Mouse (Mus musculus): ENCODE results near the gene Hoxa7.
A peak's percentile ranks its signal among the peaks of the same experiment; 100 is the strongest.

The Hoxa7 gene

DNA sequence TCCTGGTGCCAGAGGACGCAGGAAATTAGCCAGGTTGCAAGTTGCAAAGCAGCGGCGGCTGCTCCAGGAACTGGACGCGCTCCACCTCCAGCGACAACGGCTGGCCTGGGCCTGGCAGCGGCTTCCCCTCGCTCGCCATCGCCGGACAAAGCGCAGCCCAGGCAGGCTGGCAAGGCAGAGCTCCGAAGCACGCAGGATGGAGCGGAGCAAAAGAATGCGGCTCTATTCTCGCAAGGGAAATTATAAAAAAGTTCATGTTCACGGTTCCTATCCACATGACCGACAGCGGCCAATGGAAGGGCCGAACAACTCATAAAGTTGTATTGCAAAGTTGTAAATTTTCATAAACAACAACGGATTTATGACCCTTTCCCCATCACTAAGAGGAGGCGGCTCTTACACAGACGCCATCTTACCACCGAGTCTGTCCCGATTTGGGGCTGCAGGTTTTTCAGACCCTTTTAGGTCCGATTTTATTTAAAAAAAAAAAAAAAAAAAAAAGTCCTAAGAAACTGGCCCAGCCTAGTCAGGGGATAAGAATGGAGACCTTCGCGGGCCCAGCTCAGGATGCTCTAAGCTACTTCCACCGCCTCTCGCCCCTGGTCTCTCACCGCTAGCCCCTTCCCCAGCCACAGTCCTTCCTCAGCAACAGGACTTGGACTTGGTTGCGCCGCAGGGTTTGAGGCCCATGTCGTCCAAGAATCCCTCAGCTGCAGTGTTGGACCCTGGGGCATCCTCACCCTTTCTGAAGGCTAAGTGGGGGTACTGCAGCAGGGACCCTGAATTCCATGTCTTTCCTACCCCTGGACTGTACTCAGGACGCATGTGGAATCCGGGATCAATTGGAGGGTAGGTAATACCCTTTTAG, 8.3 kb downstream of the Hoxa7 start, which contains the start of the genes Hoxa3 and Gm28308:
Gene Hoxa3 (minus strand): TSS at position 218 of the 868 bp plus-strand sequence.
Gene Gm28308 (minus strand): TSS at position 221 of the 868 bp plus-strand sequence.
- peak; percentile 92 for DNase-seq (ENCODE audit: low read depth, low spot score)

DNA sequence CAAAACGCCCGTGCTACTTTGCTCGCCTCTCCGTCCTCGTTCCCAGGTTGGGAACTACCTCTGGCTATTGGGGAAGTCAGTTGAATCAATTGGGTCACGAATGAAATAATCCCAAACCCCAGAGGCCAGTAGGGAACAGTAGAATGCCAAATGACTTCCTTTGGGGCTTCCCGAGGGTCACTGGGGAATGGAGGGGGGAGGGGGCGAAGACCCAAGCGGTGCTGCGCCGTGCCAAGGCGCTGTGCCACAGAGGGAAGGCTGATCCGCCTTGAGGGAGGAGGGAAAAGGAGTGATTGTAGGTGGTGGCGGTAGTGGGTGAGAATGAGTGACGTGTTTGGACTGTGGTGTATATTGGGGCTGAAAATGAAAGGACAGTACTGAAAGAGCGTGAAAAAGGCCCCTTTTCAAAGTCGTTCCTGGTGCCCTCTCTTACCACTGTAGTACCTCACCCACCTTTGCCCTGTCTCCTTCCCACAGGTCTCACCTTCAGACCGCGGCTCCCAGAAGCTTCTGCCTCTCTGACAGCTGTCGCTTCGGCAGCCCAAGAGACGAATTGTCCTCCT, 9.0 kb downstream of the Hoxa7 start:
- DNase-seq (ENCODE audit: low read depth, low spot score) = no peak

DNA sequence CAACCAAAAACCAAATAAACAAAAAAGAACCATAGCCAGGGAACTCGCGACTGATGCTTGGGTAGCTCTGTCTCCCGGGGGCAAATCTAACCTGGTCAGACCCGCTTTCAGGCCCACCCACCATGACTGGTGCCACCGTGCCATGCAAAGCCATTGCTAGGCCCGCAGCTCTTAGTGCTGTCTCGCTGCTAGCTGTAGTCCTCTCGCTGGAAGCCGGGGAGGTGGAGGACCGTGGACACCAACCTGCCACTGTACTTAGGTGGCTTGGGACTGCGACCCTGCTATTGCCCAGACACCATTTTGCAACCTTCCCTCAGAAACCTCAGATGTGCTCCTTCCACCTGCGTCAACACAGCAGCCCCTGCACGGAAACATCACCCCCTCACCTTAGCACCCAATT, 9.7 kb downstream of the Hoxa7 start:
- DNase-seq (ENCODE audit: low read depth, low spot score) = no peak

DNA sequence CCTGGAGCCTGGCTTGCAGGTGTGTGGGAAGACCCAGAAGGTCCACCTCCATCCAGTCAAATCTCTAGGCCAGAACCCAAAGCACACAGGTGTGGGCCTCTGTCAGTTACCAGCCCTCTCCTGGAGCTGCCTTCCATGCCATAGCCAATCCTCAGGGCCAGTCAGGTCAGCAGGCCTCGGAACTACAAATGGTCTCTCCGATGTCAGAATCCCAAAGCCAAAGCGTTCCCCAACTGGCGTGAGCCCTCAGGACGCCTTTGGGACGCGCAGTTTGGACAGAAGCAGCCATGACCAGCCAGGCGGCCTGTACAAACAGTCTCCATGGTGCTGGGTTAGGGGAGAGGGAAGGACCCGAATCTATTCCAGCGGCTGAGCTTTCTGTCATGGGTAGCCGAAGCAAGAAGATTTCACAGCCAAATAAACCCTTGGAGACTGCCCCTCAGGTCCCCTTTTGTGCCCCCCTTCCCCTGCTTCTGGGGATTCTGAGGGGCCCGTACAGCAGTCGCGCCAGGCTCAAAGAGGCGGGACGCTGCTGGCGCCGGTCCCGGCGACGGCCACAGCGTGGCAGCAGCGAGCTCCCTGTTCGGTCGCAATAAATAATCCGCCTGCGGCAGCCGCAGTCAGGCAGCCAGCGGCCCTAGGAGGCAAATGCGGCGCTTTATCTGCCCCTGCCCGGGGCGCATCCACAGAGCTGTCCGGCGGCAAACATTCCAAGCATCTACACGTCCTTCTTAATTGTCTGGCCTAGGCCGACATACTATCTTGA, 10.3 kb downstream of the Hoxa7 start:
- DNase-seq (ENCODE audit: low read depth, low spot score) = peak; percentile 89

DNA sequence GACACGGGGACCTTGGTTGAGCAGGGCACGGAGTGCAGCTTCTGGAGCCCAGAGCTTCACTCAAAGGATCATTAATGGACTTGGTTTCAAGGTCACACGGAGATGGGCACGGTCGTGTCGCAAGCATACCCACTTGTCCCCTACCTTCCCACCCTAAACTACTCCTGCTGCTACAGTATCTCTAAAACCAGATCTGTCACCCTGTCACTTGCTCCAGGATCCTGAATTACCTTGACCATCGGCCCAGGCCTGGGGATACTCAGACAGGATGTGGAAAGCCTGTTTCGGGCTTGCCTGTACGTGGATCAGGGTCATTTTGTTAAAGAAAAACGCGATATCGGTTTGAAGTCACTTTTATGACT, 12.0 kb downstream of the Hoxa7 start:
- DNase-seq (ENCODE audit: low read depth, low spot score) = no peak

DNA sequence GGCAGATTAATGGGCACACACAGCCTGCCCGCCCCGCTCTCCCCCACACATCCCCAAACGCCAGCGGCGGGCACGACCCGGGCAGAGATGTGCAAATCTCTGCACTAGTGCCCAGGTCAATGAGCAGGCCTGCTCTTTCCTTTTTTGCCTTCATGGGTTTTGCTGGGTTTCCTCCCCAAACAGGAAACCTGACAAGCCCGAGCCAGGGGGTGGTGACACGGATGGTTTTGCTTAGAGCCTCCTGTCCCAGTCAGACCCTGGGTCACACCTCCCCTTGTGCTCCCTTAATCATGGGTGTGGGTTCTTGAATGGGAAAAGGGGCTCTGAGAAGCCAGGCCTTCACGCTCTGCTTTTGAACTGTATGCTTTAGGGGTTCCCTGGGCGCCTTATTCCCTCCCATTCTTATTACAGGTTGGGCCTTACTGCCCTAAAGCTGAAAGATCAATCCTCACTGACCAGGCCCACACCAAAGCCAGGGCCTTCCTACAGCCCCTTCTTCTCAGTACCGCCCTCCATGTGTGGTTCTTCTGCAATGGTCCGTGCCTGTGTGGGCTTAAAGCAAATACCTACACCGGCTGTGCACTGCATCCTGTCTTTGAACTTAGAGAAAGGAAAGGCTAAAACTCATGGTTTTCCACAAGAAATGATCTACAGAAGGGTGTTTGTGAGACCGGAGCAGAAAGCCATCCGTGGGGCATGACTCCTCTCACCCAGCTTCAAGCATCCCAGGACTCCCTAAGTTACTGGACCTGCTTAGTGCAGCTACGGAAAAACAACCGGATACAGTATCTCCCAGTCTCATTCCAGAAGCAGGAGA, 12.6 kb downstream of the Hoxa7 start:
- DNase-seq (ENCODE audit: low read depth, low spot score) = no peak

DNA sequence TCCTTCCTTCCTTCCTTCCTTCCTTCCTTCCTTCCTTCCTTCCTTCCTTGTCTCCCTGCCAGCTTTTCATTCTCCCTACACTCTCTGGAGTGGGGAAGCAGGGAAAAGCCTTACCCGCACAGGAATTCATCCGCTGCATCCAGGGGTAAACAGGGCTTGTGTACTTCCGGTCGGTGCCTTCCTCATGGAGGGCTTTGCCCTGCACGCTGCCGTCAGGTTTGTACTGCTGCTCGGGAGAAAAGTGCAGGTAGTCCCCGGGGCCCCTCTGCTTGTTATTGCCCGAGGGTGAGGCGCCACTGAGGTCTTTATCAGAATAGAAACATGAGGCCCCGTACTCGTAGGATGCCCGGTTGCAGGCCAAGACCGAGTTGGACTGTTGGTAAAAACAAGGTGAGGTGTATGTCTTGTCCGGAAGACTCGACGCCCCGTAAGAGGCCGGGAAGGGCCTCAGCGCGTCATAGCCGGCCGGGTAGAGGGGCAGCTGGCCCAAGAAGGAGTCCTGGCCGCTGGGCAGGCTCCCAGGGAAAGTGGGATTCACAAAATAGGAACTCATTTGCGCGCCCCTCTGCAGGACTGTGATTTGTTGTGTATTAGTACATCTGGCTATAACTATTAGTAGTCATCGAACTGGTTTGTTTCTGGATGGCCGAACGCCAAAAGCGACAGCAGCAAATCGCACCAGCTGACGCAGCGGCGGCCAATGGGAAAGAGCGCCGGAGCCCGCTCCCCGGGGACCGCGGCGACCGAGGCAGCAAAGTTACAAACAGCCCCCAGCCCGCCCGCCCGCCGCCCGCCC, 13.4 kb downstream of the Hoxa7 start, which contains the start of gene Hoxa6:
Gene Hoxa6 (minus strand): TSS at position 651 of the 796 bp plus-strand sequence.
- no peak for DNase-seq (ENCODE audit: low read depth, low spot score)

DNA sequence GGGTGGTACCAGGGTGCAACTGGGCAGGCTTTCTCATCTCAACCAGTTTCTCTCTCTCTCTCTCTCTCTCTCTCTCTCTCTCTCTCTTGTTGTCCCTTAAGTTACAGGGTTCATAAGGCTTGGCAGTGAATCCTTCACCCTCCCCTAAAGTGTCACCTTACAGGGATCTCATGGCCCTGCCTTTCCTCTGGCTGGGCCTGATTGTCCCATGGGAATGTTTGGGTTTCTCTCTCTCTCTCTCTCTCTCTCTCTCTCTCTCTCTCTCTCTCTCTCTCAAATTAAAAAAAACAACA, 14.0 kb downstream of the Hoxa7 start:
- no peak for DNase-seq (ENCODE audit: low read depth, low spot score)

DNA sequence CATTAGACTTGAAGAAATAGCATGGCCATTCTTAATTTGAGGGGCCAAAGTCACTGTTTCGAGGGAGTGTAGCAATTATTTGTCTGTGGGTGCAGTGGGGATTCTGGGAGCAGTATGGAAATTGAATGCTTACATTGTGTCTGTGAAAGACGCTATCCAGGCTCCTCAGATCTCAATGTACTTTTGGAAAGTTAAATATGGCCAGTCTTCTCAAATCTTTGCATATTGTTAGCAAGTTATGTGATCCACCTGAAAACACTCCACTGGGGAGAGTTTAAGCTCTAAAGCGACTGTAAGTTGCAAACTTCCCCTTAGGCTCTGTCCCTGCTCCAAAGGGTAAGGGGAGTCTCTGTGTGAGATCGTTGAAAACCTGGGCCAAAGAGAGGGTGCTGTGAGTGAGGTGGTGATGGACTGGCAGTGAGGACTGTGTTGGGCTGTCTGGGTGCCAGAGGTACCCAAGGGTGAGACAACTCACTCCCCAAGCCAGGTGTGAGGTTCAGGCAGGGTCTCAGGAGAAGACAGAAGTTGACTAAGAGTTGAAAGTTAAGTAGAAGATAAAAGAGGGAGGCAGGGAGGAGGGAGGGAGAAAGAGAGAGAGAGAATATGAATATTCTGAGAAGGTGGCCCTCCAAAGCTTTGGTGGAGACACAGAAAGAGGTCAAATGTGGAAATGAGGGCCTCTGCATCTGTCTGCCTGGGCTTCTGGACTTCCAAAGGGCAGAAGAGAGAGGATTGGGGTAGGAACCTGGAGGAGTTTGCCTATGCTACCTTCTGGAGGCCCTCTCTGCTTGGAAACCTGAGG, 14.6 kb downstream of the Hoxa7 start:
- no peak for DNase-seq (ENCODE audit: low read depth, low spot score)

DNA sequence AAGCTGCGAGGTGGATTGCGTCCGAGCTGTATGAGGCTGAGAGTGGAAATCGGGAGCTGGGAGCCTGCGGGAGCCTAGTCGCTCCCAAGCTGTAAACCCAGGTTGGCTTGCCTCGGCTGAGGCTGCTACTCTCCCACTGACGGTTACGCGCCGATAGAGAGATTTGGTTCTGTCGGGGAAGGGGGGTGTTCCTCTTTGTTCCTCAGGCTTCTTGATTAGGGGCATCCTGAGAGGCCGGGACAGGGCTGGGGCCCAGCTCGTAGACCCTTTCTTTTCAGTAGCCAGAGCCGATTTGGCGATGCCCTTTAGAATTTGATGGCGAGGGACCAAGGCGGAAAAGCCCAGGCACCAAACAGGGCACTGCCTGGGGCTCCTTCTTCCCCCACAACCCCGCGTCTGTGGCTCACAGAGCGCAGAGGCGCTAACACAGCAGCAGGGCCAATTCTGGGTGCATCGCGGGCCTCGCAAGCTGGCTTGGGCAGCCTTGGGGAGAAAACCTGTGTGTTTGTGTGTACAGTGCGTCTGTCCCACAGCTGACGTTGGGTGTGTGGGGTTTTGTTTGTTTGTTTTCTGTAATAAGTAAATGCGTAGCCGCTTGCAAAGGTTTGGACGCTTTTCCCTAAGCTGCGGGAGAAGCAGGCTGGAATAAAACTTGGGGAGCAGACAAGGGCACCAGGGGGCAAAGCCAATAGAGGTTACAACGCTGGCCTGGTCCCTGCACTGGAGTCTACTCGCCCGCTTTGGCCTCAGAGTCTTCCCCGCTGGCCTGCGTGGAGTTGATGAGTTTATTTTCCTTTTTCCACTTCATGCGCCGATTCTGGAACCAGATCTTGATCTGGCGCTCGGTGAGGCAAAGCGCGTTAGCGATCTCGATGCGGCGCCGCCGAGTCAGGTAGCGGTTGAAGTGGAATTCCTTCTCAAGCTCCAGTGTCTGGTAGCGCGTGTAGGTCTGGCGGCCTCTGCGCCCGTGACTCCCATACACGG, 15.7 kb downstream of the Hoxa7 start:
- DNase-seq (ENCODE audit: low read depth, low spot score) = no peak

DNA sequence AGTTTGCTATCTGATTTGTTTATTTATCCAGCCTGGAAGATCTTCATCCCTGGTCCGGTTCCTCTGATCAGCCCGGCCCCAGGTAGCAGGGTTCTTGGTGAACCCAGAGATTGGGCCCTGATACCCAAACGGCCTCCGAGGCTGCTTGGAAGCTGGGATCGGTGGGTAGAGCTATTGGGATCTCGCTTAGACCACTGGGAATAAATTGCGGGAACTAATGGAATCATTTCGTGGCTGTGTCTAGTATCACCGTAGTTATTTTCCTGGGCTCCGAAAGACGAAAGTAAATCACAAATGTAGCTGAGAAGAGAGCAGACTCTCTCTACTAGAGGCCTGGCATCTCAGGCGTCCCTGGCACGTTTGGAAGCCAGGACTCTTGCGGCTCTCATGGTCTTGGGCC, 16.4 kb downstream of the Hoxa7 start:
- no peak for DNase-seq (ENCODE audit: low read depth, low spot score)

DNA sequence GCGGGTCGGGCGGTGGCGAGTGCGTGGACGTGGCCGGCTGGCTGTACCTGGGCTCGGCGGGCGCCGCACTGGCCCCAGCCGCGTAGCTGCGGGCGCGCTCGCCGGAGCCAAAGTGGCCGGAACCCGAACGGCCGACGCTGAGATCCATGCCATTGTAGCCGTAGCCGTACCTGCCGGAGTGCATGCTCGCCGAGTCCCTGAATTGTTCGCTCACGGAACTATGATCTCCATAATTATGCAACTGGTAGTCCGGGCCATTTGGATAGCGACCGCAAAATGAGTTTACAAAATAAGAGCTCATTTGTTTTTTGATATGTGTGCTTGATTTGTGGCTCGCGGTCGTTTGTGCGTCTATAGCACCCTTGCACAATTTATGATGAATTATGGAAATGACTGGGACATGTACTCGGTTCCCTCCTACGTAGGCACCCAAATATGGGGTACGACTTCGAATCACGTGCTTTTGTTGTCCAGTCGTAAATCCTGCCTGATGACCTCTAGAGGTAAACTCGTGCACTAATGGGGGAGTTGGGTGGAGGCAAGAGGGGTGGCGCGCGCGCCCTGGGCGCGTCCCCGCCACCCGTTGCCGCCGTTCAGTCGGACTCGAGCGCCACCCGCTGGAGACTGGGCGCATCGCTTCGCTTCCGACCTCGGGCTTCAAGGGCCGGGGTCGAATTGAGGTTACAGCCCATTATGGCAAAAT, 17.5 kb downstream of the Hoxa7 start, which contains the start of gene Hoxa5:
Gene Hoxa5 (minus strand): TSS at position 538 of the 703 bp plus-strand sequence.
- peak; percentile 97 for DNase-seq (ENCODE audit: low read depth, low spot score)

DNA sequence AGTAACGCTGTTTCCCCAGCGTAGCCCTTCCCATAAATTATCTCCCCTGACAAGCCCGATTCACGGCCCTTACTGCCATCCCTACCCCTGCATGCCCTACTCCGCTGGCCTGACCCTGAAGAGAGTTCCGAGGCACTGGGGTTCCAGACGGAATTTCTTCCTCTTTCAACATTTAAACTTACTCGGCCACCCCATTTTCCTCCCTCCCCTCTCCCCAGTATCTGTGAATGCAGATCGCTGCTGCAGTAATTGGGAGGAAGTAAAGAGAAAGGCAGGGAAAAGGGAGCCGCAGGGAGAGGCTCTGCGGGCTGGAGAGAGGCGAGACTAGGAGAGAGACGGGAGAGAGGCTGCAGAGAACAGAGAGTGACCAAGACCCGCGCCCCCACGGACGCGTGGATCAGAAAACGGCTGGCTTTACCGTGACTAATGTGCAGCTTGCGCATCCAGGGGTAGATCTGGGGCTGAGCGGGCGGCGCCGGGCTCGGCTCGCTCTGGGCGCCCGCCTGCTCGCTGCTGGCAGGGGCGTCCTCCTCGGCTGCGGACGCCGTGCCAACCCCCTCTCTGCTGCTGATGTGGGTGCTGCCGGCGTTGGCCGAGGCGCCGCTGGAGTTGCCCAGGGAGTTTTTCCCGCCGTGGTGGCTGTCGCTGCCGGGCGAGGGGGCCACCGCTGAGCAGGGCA, 18.1 kb downstream of the Hoxa7 start:
- DNase-seq (ENCODE audit: low read depth, low spot score) = no peak

DNA sequence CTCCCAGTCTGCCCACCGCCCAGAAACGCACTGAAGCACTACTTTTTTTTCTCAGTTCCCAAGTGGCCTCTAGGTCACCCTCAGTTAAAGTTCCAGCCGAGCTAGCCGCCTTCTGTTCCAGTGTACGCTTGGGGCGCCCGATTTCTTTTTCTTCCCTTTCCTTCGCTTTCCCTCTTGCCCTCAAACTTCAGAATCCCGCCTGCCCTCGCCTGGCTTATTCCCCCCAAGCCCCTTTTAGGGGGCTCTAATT, 18.6 kb downstream of the Hoxa7 start:
- DNase-seq (ENCODE audit: low read depth, low spot score) = no peak

DNA sequence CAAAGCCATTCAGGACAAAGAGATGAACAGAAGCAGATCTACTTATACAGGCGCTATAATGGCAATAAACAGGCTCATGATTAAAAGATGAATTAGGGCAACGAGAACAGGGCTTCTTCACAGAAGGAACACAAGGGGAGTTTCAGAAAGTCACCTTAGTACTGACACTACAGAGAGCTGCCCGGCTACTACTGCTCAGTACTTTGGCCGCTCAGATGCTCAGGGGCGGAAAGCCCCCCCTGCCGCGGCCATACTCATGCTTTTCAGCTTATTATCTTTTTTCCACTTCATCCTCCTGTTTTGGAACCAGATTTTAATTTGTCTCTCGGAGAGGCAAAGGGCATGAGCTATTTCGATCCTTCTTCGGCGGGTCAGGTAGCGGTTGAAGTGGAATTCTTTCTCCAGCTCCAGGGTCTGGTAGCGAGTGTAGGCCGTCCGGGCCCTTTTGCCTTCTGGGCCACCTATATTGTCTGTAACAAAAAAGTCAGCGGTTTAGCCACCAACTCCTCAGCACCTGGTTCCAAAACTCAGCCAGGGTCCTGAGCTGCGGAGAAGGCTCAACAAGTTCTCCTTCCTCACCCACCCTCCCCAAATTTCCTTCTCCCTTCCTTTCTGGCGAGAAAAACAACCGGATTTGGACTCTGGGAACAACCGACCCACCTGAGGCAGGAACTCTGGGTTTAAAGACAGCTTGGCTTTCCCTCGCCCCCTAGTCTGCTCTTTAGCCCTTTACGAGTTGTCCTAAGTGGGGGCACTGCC, 19.1 kb downstream of the Hoxa7 start:
- no peak for DNase-seq (ENCODE audit: low read depth, low spot score)

DNA sequence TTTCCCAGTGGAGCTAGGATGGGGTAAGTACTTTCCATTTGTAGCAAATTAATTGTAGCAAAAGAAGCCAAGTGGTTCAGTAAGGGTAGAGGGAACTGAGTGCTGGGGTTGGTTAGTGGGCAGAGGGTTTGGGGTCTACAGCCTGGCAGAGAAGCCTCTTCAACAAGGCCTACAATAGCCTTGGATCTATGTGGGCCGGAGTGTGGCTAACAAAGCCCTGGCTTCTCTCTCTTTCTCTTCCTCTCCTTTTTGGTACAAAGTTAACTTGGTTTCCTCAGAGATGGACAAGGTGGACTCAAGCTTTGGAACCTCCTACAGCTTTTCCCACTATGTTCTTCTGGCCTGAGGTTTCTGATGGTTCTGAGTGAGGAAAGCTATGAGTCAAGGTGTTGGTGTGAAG, 20.4 kb downstream of the Hoxa7 start:
- DNase-seq (ENCODE audit: low read depth, low spot score) = no peak

DNA sequence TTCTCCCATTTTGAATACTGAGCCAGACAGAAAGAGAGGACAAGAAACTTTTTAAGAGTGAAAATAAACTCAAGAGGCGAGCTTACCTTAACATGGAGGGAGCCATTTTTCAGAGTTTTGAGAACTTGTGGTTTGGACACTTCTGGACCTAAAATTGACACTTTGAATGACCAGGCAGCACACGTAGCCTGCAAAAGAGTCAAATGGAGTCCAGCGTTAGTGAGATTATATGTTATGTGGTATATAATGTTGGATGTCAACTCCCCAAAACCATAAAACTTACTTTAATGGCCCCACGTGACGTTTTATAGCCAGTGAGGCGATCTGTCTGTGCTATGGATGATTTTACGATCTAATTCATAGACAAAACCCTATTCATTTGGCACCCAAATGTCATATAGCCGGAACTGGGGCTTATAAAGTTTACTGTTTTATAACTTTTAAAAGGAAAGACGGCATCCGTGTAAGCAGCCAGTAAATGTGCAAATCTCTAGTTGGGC, 20.9 kb downstream of the Hoxa7 start:
- no peak for DNase-seq (ENCODE audit: low read depth, low spot score)

Data from mesoderm, embryonic 11.5 days (tissue).